Mouse (Mus musculus) limb, embryonic 11.5 days (tissue): ENCODE measurements at regions not wholly inside any gene's neighbourhood (a gene's known extent, or its start where the extent isn't known, plus 50 kb on each side); places are given as distances from the start of the nearest gene placed in this dataset.

Source experiments
- ATAC-seq: fragments of 200-750 bp; cut with Nextera tagmentation; 2 replicates; pipeline ENCODE4 v1.8.0; 2017; ENCODE audit warnings: low read depth; ENCODE audit not compliant: insufficient number of reproducible peaks, low FRiP score, low TSS enrichment
- DNase-seq: peaks from one replicate; pipeline ENCODE4 v3.0.0-alpha.2; 2015; ENCODE audit warnings: low spot score
- H3K27ac ChIP-seq: fragments of 300-500 bp; sonication (generic); replicated peaks from 2 replicates; pipeline ENCODE4 v1.5.1; 2014; ENCODE audit warnings: low read depth, mild to moderate bottlenecking, low read length
- H3K27me3 ChIP-seq: fragments of 300-500 bp; sonication (generic); 2 replicates; pipeline ENCODE4 v1.6.1; 2014; ENCODE audit warnings: mild to moderate bottlenecking, low read length, mixed read lengths; ENCODE audit not compliant: control insufficient read depth, insufficient read depth
- H3K36me3 ChIP-seq: fragments of 300-500 bp; sonication (generic); 2 replicates; pipeline ENCODE4 v1.6.1; 2014; ENCODE audit warnings: mild to moderate bottlenecking, low read length, moderate library complexity, mixed read lengths; ENCODE audit not compliant: control insufficient read depth, insufficient read depth
- H3K4me1 ChIP-seq: fragments of 300-500 bp; sonication (generic); 2 replicates; pipeline ENCODE4 v1.6.1; 2014; ENCODE audit warnings: low read length, mixed read lengths; ENCODE audit not compliant: control insufficient read depth, insufficient read depth
- H3K4me2 ChIP-seq: fragments of 300-500 bp; sonication (generic); 2 replicates; pipeline ENCODE4 v1.6.1; 2014; ENCODE audit warnings: low read depth, mild to moderate bottlenecking, moderate library complexity; ENCODE audit not compliant: severe bottlenecking
- H3K4me3 ChIP-seq: fragments of 300-500 bp; sonication (generic); 2 replicates; pipeline ENCODE4 v1.5.1; 2014; ENCODE audit warnings: low read depth, low read length
- H3K9ac ChIP-seq: fragments of 300-500 bp; sonication (generic); 2 replicates; pipeline ENCODE4 v1.6.1; 2014; ENCODE audit warnings: mild to moderate bottlenecking, low read length
- H3K9me3 ChIP-seq: fragments of 300-500 bp; sonication (generic); 2 replicates; pipeline ENCODE4 v1.6.1; 2016; ENCODE audit warnings: low read length; ENCODE audit not compliant: control insufficient read depth
- WGBS: fragments of 180-500 bp; shearing (Covaris S2); extraction: QIAGEN DNeasy Blood & Tissue Kit; methylation state at CpG from one replicate; pipeline ENCODE4 v1.1.7; 2014; 5-methylcytosine and 5-hydroxymethylcytosine counted together

GRCm38 (mm10) chr13:113724881-113725837 is 61.7 kb upstream of the Hspb3 start:
- no peak overlapping the region for H3K4me2 ChIP-seq
- ATAC-seq (no peak), DNase-seq (no peak)
- H3K4me3 ChIP-seq, result no peak overlapping the region
- no peak overlapping the region for H3K9ac ChIP-seq
- no peaks in the 10 kb centered on the region for H3K9me3 ChIP-seq
- 76% methylated on average over 6 of the region's 6 CpGs for WGBS
- H3K4me1 ChIP-seq, result peaks cover 2% of the 10 kb centered on the region; the same call in 1 of the 2 replicates
- no peaks in the 10 kb centered on the region for H3K27me3 ChIP-seq
- H3K27ac ChIP-seq, result no peak overlapping the region
- H3K36me3 ChIP-seq, result no peaks in the 10 kb centered on the region

DNA sequence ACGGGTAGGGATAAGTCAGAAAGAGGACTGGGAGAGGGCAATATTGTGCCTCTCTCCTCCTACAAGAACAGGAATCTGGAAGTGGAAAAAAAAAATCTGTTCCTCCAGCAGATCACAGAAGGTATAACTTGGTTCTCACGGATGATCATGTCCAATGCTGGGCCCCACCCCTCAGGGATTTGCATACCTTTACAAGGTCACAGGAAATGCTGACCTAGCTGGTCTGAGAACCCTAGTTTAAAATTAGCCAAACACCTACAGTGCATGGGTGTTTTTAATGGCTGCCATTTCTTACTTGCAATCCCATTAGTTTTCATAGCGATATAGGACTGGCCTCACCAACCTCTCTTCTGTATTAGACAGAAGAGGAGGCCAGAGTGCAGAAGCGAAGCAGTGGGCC is 51.8 kb upstream of the Hspb3 start:
- no peaks in the 10 kb centered on the region for H3K9me3 ChIP-seq
- H3K9ac ChIP-seq, result no peak overlapping the region
- 83% methylated on average over 4 of the region's 4 CpGs for WGBS
- H3K36me3 ChIP-seq, result no peaks in the 10 kb centered on the region
- H3K27me3 ChIP-seq, result no peaks in the 10 kb centered on the region
- H3K4me2 ChIP-seq, result no peak overlapping the region
- no peak overlapping the region for H3K4me3 ChIP-seq
- ATAC-seq (no peak), DNase-seq (no peak)
- H3K27ac ChIP-seq, result no peak overlapping the region
- H3K4me1 ChIP-seq, result no peaks in the 10 kb centered on the region

- Histone ChIP-seq H3K4me1 (no peaks in the 10 kb centered on the region), H3K4me3 (no peak overlapping the region), H3K9me3 (no peaks in the 10 kb centered on the region), H3K27me3 (no peaks in the 10 kb centered on the region), H3K9ac (no peak overlapping the region), H3K27ac (no peak overlapping the region), H3K36me3 (no peaks in the 10 kb centered on the region), H3K4me2 (no peak overlapping the region)
- 54% methylated on average over 4 of the region's 4 CpGs for WGBS
- DNase-seq, result no peak
- ATAC-seq, result no peak
These were observed 50.4 kb upstream of the Hspb3 start for GRCm38 (mm10) chr13:113713844-113714243.
